Mouse (Mus musculus) megakaryocyte, embryonic 14.5 days (primary cell): ENCODE measurements at regions not wholly inside any gene's neighbourhood (a gene's known extent, or its start where the extent isn't known, plus 50 kb on each side); places are given as distances from the start of the nearest gene placed in this dataset.

ENCODE experiments used
- FLI1 ChIP-seq: IDR thresholded peaks from 2 replicates; pipeline ENCODE4 v1.6.1; 2012; ENCODE audit warnings: low read length, inconsistent platforms, mixed read lengths
- GATA1 ChIP-seq: IDR thresholded peaks from 3 replicates; pipeline ENCODE4 v1.6.1; 2012; ENCODE audit warnings: mixed read lengths, low read length, inconsistent platforms, borderline replicate concordance

GRCm38 (mm10) chr13:34446327-34446726 lies 101.3 kb upstream of the Slc22a23 start:
- TF ChIP-seq GATA1 = no peak
- no peak for TF ChIP-seq FLI1
